Mouse (Mus musculus) midbrain, postnatal 0 days (tissue): ENCODE measurements around the gene Rassf8. TPM values are rescaled to one million over a fixed set of nuclear protein-coding genes. Genes with fewer than 3 reads are reported as not detected.

ENCODE experiments used
- ATAC-seq: fragments of 200-750 bp; cut with Nextera tagmentation; 2 replicates; pipeline ENCODE4 v1.8.0; 2017; ENCODE audit warnings: moderate number of reproducible peaks, mild to moderate bottlenecking, moderate TSS enrichment, moderate library complexity; ENCODE audit not compliant: low FRiP score
- DNase-seq: peaks from one replicate; pipeline ENCODE4 v3.0.0-alpha.2; 2015; ENCODE audit warnings: low spot score
- H3K27ac ChIP-seq: fragments of 300-500 bp; sonication (generic); 2 replicates; pipeline ENCODE4 v1.5.1; 2014; ENCODE audit warnings: low read depth, mild to moderate bottlenecking, low read length, mixed read lengths
- H3K27me3 ChIP-seq: fragments of 300-500 bp; sonication (generic); 2 replicates; pipeline ENCODE4 v1.6.1; 2014; ENCODE audit warnings: low read length, control low read depth, mixed read lengths; ENCODE audit not compliant: insufficient read depth
- H3K36me3 ChIP-seq: fragments of 300-500 bp; sonication (generic); 2 replicates; pipeline ENCODE4 v1.6.1; 2014; ENCODE audit warnings: low read length, control low read depth, mixed read lengths; ENCODE audit not compliant: insufficient read depth
- H3K4me1 ChIP-seq: fragments of 300-500 bp; sonication (generic); 2 replicates; pipeline ENCODE4 v1.6.1; 2014; ENCODE audit warnings: mild to moderate bottlenecking, control low read depth, antibody characterized with exemption, low read length, mixed read lengths; ENCODE audit not compliant: insufficient read depth
- H3K4me2 ChIP-seq: fragments of 300-500 bp; sonication (generic); 2 replicates; pipeline ENCODE4 v1.6.1; 2014; ENCODE audit warnings: low read depth, mild to moderate bottlenecking, low read length, mixed read lengths; ENCODE audit not compliant: poor library complexity, severe bottlenecking
- H3K4me3 ChIP-seq: fragments of 300-500 bp; sonication (generic); 2 replicates; pipeline ENCODE4 v1.5.1; 2014; ENCODE audit warnings: low read depth, mild to moderate bottlenecking, low read length, moderate library complexity
- H3K9ac ChIP-seq: fragments of 300-500 bp; sonication (generic); replicated peaks from 2 replicates; pipeline ENCODE4 v1.6.1; 2014; ENCODE audit warnings: mild to moderate bottlenecking, low read length, moderate library complexity, mixed read lengths; ENCODE audit not compliant: poor library complexity, severe bottlenecking
- H3K9me3 ChIP-seq: fragments of 300-500 bp; sonication (generic); 2 replicates; pipeline ENCODE4 v1.6.1; 2016; ENCODE audit warnings: low read length, control low read depth
- CTCF ChIP-seq: IDR thresholded peaks from 2 replicates; pipeline ENCODE4 v1.5.1; 2016; ENCODE audit warnings: antibody characterized with exemption, mild to moderate bottlenecking
- WGBS: fragments of 180-500 bp; shearing (Covaris S2); extraction: QIAGEN DNeasy Blood & Tissue Kit; methylation state at CpG from one replicate; pipeline ENCODE4 v1.1.7; 2014; 5-methylcytosine and 5-hydroxymethylcytosine counted together
- polyA plus RNA-seq: library from polyadenylated mRNA; unstranded; fragments of >200 nt; fragmentation: Nextera tagmentation; extraction: Ambion mirVana; gene quantifications from 2 replicates; pipeline ENCODE4 v1.2.1, GENCODE M21; 2015
- total RNA-seq: library from RNA; depleted of rRNA; stranded (reverse); fragments of >200 nt; gene quantifications from 2 replicates; pipeline ENCODE4 v1.2.3, GENCODE M21; 2014

Rassf8 gene
- total and polyA plus RNA-seq, 2 experiments from 2014 or later = 5.6 to 16.3 TPM

DNA sequence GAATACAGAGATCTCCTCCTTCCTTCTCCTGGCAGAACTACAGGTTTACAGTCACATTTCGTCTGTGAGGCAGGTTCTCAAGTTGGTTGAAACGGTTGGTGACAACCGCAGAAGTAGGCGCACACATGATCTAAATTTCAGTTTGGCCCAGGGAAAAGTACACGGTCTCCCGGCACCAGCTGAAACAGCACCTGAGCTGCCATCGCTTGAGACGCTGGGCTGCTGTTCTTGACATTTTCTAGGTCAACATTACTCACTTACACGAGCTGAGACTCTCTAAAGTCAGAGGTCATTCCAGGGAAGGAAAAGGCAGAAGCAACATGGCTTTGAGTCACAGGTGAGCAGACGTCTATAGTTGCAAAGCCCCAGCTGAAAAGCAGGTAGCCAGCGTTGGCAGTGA lies 105.4 kb downstream of the Rassf8 start:
- H3K9ac ChIP-seq = no peak overlapping the region
- no peaks in the 10 kb centered on the region for H3K27me3 ChIP-seq
- 88% methylated on average over 11 of the region's 11 CpGs for WGBS
- no peak for TF ChIP-seq CTCF
- no peak overlapping the region for H3K4me3 ChIP-seq
- no peak overlapping the region for H3K27ac ChIP-seq
- DNase-seq (no peak), ATAC-seq (no peak)
- H3K4me1 ChIP-seq = peaks cover 4% of the 10 kb centered on the region; the same call in 1 of the 2 replicates
- no peaks in the 10 kb centered on the region for H3K9me3 ChIP-seq
- H3K4me2 ChIP-seq = no peak overlapping the region
- H3K36me3 ChIP-seq = no peaks in the 10 kb centered on the region

DNA sequence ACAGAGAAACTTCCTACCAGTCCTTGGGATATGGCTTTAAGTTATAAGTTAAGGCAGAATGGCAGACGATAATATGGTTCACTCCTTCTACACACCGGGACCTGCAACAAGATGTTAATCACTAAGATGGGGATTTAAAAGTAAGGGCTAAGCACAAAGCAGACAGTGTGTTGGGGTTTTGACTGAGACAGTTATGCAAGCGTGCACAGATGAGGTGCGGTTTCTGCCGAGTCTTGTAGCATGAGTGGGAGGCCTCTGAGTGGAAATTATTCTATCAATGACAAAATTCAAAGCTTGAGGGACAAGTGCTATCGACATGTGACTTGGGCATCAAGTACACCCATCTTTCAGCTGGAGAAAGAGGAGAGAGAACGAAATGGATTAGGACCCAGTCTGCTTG lies 106.2 kb downstream of the Rassf8 start:
- WGBS = 93% methylated on average over 7 of the region's 7 CpGs
- Histone ChIP-seq H3K27ac (no peak overlapping the region), H3K4me1 (peaks cover 4% of the 10 kb centered on the region; the same call in 1 of the 2 replicates), H3K4me2 (no peak overlapping the region), H3K4me3 (no peak overlapping the region), H3K27me3 (no peaks in the 10 kb centered on the region), H3K36me3 (no peaks in the 10 kb centered on the region), H3K9ac (no peak overlapping the region), H3K9me3 (no peaks in the 10 kb centered on the region)
- no peak for TF ChIP-seq CTCF
- DNase-seq = no peak
- no peak for ATAC-seq

DNA sequence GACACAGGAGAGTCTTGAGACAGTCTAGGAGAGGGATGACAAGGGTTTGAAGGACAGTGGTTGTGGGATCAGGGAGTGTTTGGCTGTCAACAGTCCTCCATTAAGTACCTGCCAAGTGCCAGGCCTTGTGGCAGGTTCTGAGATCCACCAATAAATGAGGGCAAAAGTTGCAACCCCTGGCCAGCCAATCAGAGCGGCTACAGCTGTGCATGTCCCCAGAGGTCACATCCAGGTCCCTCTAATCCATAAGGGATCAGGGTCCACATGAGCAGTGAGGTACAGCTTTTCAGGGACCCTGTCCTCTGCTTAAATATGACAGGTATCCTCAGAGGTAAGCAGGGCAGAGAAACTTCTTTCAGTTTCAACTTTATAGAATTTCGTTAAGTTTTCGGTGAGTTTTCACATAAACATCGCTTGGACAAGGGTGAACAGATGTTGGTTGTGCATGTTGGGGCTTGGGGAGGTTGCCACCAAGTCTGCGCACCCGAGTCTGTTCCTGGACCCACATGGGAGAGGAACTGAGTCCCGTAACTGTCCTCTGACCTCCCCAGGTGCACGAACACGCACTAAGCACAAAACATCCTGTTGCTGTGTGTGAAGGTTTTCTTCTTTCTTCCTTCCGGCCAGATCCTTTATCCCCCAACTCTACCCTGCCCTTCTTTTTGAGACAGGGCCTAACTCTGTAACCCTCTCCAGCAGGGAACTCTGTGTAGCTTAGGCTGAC lies 107.0 kb downstream of the Rassf8 start:
- H3K9me3 ChIP-seq = no peaks in the 10 kb centered on the region
- no peak overlapping the region for H3K4me3 ChIP-seq
- no peaks in the 10 kb centered on the region for H3K36me3 ChIP-seq
- peaks cover 4% of the 10 kb centered on the region; the same call in 1 of the 2 replicates for H3K4me1 ChIP-seq
- H3K27me3 ChIP-seq = no peaks in the 10 kb centered on the region
- ATAC-seq (no peak), DNase-seq (no peak)
- no peak overlapping the region for H3K4me2 ChIP-seq
- no peak overlapping the region for H3K27ac ChIP-seq
- H3K9ac ChIP-seq = no peak overlapping the region
- TF ChIP-seq CTCF = no peak
- WGBS = 92% methylated on average over 10 of the region's 10 CpGs

DNA sequence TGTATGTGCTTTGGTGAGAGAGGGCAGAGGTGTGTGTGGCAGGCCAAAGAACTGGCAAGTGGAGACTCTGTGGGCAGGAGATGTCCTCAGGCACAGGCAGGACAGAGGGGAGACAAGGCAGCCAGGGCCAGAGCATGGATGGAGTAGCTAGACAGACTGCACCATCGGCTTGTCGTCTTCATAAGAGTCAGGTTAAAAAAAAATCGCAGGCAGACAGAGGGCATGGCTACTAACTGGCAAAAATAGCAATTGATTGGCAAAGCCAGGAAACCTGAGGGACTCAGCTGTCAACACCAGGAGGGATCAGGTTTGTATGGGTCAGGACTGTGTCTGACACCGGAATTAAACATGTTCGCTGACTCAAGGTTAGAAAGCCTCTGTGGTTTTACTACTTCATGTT lies 108.2 kb downstream of the Rassf8 start:
- ATAC-seq (no peak), DNase-seq (no peak)
- no peak for TF ChIP-seq CTCF
- Histone ChIP-seq H3K9me3 (no peaks in the 10 kb centered on the region), H3K36me3 (no peaks in the 10 kb centered on the region), H3K9ac (0 out of 2 replicates have a peak overlapping the region, but pooled peaks have one; percentile 19), H3K4me2 (no peak overlapping the region), H3K4me1 (peaks cover 4% of the 10 kb centered on the region; the same call in 1 of the 2 replicates), H3K27ac (no peak overlapping the region), H3K4me3 (no peak overlapping the region), H3K27me3 (no peaks in the 10 kb centered on the region)
- 55% methylated on average over 5 of the region's 5 CpGs for WGBS

DNA sequence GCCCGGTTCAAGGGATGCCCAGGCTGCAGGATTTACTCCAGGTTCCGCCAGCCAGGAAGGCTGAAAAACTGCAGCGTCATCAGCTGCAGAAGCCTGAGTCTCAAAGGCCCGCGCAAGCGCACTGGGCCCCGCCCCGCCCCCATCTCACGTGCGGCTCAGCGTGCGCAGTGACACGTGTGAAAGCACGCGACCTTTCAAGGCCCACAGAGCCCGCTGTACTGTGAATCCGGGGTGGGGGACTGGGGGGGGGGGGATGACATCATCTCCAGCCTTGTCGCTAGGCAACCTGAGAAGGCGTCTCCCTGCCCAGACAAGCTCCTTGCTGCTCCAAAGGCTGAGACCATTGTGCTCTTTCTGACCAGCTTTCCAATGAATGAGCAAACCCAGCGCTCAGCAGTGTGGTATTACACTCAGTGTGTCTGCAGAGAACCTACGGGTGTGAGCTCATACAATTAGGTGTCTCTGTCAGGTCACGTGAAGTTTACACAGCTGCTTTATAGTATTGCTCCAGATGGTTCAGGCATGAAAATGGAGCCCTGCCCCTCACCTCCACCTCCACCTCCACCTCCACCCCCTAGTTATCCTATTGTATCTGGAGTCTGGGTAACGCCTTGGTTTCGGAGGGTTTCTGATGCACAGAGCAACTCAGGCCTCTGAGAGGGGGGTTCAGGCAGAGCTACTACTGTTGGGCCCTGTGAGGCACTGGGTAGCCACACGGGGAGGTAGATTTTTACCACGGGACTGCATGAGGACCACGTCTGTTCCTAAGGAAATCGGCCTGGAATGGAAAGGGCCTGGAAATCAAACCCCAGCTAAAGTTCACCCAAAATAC lies 109.4 kb downstream of the Rassf8 start:
- peak; percentile 96 for ATAC-seq
- H3K4me1 ChIP-seq = peaks cover 4% of the 10 kb centered on the region; the same call in 1 of the 2 replicates
- H3K9me3 ChIP-seq = no peaks in the 10 kb centered on the region
- peak overlapping the region; percentile 48; the same call in 1 of the 2 replicates for H3K9ac ChIP-seq
- WGBS = 3% methylated on average over 24 of the region's 28 CpGs
- H3K36me3 ChIP-seq = no peaks in the 10 kb centered on the region
- H3K27me3 ChIP-seq = peaks cover 3% of the 10 kb centered on the region; the same call in 1 of the 2 replicates
- H3K4me2 ChIP-seq = peak overlapping the region; percentile 47
- peak overlapping the region; percentile 63 for H3K27ac ChIP-seq
- peak overlapping the region; percentile 19 for H3K4me3 ChIP-seq
- TF ChIP-seq CTCF = peak; percentile 23; the same call in 1 of the 2 replicates
- peak; percentile 97 for DNase-seq
